Mouse (Mus musculus) liver, embryonic 15.5 days (tissue): Measurements from ENCODE around the gene Wsb1. TPM values are rescaled to one million over a fixed set of nuclear protein-coding genes. Genes with fewer than 3 reads are reported as not detected.
A peak's percentile ranks its signal among the peaks of the same experiment; 100 is the strongest.

Experiments used
- ATAC-seq: fragments of 200-750 bp; cut with Nextera tagmentation; 2 replicates; pipeline ENCODE4 v1.8.0; 2017; ENCODE audit warnings: moderate number of reproducible peaks, mild to moderate bottlenecking, moderate library complexity; ENCODE audit not compliant: insufficient read depth
- H3K27ac ChIP-seq: fragments of 300-500 bp; sonication (generic); replicated peaks from 2 replicates; pipeline ENCODE4 v1.5.1; 2015; ENCODE audit warnings: mild to moderate bottlenecking, inconsistent platforms
- H3K27me3 ChIP-seq: fragments of 300-500 bp; sonication (generic); 2 replicates; pipeline ENCODE4 v1.6.1; 2015; ENCODE audit warnings: mild to moderate bottlenecking, inconsistent platforms
- H3K36me3 ChIP-seq: fragments of 300-500 bp; sonication (generic); replicated peaks from 2 replicates; pipeline ENCODE4 v1.6.1; 2015; ENCODE audit warnings: moderate library complexity, mild to moderate bottlenecking, inconsistent platforms
- H3K4me1 ChIP-seq: fragments of 300-500 bp; sonication (generic); replicated peaks from 2 replicates; pipeline ENCODE4 v1.6.1; 2015; ENCODE audit warnings: inconsistent platforms
- H3K4me2 ChIP-seq: fragments of 300-500 bp; sonication (generic); 2 replicates; pipeline ENCODE4 v1.6.1; 2015; ENCODE audit warnings: moderate library complexity, mild to moderate bottlenecking, inconsistent platforms
- H3K4me3 ChIP-seq: fragments of 300-500 bp; sonication (generic); replicated peaks from 2 replicates; pipeline ENCODE4 v1.5.1; 2015; ENCODE audit warnings: mild to moderate bottlenecking, inconsistent platforms
- H3K9ac ChIP-seq: fragments of 300-500 bp; sonication (generic); 2 replicates; pipeline ENCODE4 v1.6.1; 2015; ENCODE audit warnings: moderate library complexity, mild to moderate bottlenecking, inconsistent platforms
- H3K9me3 ChIP-seq: fragments of 300-500 bp; sonication (generic); replicated peaks from 2 replicates; pipeline ENCODE4 v1.6.1; 2016; ENCODE audit warnings: inconsistent platforms
- WGBS: fragments of 180-500 bp; shearing (Covaris S2); methylation state at CpG from one replicate; pipeline ENCODE4 v1.1.7; 2015; ENCODE audit warnings: mixed read lengths; ENCODE audit not compliant: insufficient replicate concordance; 5-methylcytosine and 5-hydroxymethylcytosine counted together
- polyA plus RNA-seq: library from polyadenylated mRNA; unstranded; fragments of >200 nt; fragmentation: Nextera tagmentation; extraction: Ambion mirVana; gene quantifications from 2 replicates; pipeline ENCODE4 v1.2.1, GENCODE M21; 2015

The Wsb1 gene
- polyA plus RNA-seq, 1 experiment from 2014 or later: 32.2 TPM

DNA sequence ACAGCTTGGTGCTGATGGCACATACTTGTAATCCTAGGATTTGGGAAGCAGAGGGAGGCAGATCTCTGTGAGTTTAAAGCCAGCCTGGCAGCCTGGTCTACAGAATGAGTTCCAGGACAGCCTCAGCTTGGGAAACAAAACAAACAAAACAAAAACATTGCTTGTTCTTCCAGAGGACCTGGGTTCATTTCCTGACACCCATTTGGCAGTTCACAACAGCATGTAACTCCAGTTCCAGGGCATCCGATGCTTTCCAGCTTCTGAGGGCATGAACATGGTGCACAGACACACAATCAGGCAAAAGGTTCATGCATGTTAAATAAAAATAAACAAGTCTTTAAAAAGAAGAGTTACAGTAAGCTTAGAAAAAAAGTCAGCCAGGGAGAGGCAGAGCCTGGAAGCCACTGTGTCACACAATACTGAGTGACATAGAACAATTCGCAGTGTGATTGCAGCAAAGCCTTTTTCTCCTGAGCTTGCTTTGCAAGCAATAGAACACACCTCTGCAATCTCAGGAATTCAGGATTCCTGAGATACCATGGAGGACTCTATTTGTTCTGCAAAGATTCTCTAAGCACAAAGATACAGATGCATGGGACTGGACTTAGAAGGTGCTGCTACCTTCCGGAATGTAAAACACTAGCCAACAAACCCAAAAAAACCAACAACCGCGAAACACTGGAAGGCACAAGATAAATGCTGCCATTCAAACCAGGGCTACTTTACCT, 34.6 kb upstream of the Wsb1 start:
- no peaks in the 10 kb centered on the region for H3K9me3 ChIP-seq
- peaks cover 26% of the 10 kb centered on the region for H3K4me1 ChIP-seq
- H3K4me3 ChIP-seq: no peak overlapping the region
- H3K9ac ChIP-seq: no peak overlapping the region
- ATAC-seq: no peak
- H3K27ac ChIP-seq: no peak overlapping the region
- H3K4me2 ChIP-seq: no peak overlapping the region
- no peaks in the 10 kb centered on the region for H3K27me3 ChIP-seq
- no peaks in the 10 kb centered on the region for H3K36me3 ChIP-seq
- 73% methylated on average over 5 of the region's 5 CpGs for WGBS

GRCm38 (mm10) chr11:79288278-79288843, 33.9 kb upstream of the Wsb1 start:
- Histone ChIP-seq H3K4me3 (no peak overlapping the region), H3K36me3 (no peaks in the 10 kb centered on the region), H3K4me2 (no peak overlapping the region), H3K27ac (peak overlapping the region; percentile 45), H3K9me3 (no peaks in the 10 kb centered on the region), H3K9ac (no peak overlapping the region), H3K27me3 (no peaks in the 10 kb centered on the region), H3K4me1 (peaks cover 26% of the 10 kb centered on the region)
- WGBS: 61% methylated on average over 7 of the region's 7 CpGs
- ATAC-seq: no peak

DNA sequence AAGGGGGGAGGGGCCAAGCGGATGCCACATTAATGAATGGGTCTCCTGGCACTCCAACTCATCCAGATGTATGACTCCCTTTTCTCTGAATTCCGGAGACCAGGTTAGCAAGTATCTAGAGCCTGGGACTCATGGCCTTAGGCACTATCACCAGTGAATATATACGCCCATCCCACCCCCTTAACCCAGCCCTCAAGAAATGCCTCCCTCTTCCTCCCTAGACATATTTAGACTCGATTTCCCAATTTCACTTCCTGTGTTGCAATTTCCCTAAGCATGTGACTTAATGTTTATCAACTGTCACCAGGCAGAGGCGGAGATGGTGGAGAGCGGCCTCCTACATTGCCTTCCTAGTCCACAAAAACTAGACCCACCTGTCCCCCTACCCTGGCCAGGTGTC, 33.0 kb upstream of the Wsb1 start:
- ATAC-seq: peak; percentile 50
- H3K4me2 ChIP-seq: peak overlapping the region; percentile 39
- WGBS: 19% methylated on average over 6 of the region's 6 CpGs
- no peaks in the 10 kb centered on the region for H3K36me3 ChIP-seq
- H3K27ac ChIP-seq: peak overlapping the region; percentile 68
- H3K9me3 ChIP-seq: no peaks in the 10 kb centered on the region
- H3K4me1 ChIP-seq: peaks cover 26% of the 10 kb centered on the region
- no peak overlapping the region for H3K4me3 ChIP-seq
- H3K9ac ChIP-seq: no peak overlapping the region
- no peaks in the 10 kb centered on the region for H3K27me3 ChIP-seq

DNA sequence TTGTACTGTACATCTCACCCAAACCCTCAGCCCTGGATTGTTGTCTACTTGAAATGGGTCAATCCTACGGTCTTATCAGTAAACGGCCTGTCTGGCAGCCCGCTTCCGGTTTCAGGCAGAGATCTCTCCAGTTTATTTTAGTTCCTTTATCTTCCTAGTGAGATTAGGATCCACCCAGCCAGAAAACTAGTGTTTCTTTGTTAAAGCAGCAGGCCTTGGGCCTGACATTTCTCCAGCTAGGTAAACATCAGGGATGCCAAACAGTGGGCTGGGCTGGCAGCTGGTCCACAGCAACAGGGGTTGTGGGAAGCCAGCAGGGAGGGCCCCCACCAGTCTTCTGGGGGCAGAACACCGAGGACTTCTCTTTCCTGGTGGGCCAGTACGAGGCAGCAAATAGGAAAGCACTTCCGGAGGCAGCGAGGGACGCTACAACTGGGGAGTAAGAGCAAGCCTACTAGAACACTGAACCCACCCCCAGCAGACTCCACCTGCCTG, 31.9 kb upstream of the Wsb1 start:
- Histone ChIP-seq H3K9me3 (no peaks in the 10 kb centered on the region), H3K27me3 (no peaks in the 10 kb centered on the region), H3K36me3 (no peaks in the 10 kb centered on the region), H3K27ac (peak overlapping the region; percentile 68), H3K9ac (no peak overlapping the region), H3K4me2 (peak overlapping the region; percentile 34; the same call in 1 of the 2 replicates), H3K4me3 (no peak overlapping the region), H3K4me1 (peaks cover 31% of the 10 kb centered on the region)
- ATAC-seq: 0 out of 2 replicates have a peak, but pooled peaks have one; percentile 28
- WGBS: 6% methylated on average over 9 of the region's 9 CpGs

- no peak overlapping the region for H3K9ac ChIP-seq
- ATAC-seq: no peak
- H3K4me2 ChIP-seq: no peak overlapping the region
- peaks cover 36% of the 10 kb centered on the region for H3K4me1 ChIP-seq
- no peaks in the 10 kb centered on the region for H3K27me3 ChIP-seq
- no peaks in the 10 kb centered on the region for H3K9me3 ChIP-seq
- H3K27ac ChIP-seq: no peak overlapping the region
- WGBS: 74% methylated on average over 4 of the region's 4 CpGs
- H3K36me3 ChIP-seq: no peaks in the 10 kb centered on the region
- no peak overlapping the region for H3K4me3 ChIP-seq
These were observed 29.0 kb upstream of the Wsb1 start for GRCm38 (mm10) chr11:79283350-79284030.

DNA sequence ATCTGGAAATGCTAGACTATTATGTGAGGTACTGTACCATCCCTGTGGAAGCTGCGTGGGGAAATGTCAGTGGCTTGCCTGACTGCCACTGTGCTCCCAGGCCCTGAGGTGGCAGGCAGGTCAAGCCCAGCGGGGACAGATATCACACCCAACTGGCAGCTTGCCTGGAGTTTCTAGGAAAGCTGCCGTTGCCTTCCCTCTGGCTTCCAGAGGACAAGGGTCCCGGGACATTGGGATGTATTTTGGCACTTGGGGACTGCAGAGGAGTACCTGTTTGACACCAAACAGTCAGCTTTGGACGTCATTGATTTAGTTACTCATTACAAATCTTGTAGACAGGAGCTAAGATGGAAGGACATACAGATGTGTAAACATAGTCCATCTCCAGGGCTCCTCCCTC, 26.9 kb upstream of the Wsb1 start:
- H3K27me3 ChIP-seq: no peaks in the 10 kb centered on the region
- no peak overlapping the region for H3K9ac ChIP-seq
- H3K4me2 ChIP-seq: no peak overlapping the region
- peak; percentile 62 for ATAC-seq
- WGBS: 37% methylated on average over 5 of the region's 5 CpGs
- no peaks in the 10 kb centered on the region for H3K9me3 ChIP-seq
- no peak overlapping the region for H3K27ac ChIP-seq
- no peak overlapping the region for H3K4me3 ChIP-seq
- H3K4me1 ChIP-seq: peaks cover 27% of the 10 kb centered on the region
- H3K36me3 ChIP-seq: no peaks in the 10 kb centered on the region

GRCm38 (mm10) chr11:79279732-79280405, 25.4 kb upstream of the Wsb1 start:
- no peaks in the 10 kb centered on the region for H3K36me3 ChIP-seq
- no peak overlapping the region for H3K4me3 ChIP-seq
- no peaks in the 10 kb centered on the region for H3K27me3 ChIP-seq
- H3K4me2 ChIP-seq: no peak overlapping the region
- ATAC-seq: no peak
- 38% methylated on average over 2 of the region's 2 CpGs for WGBS
- no peak overlapping the region for H3K9ac ChIP-seq
- H3K27ac ChIP-seq: no peak overlapping the region
- no peaks in the 10 kb centered on the region for H3K9me3 ChIP-seq
- peaks cover 20% of the 10 kb centered on the region; the same call in 1 of the 2 replicates for H3K4me1 ChIP-seq

- Histone ChIP-seq H3K9ac (no peak overlapping the region), H3K4me1 (0 out of 2 replicates have a peak, but pooled peaks cover 9% of the 10 kb centered on the region), H3K36me3 (no peaks in the 10 kb centered on the region), H3K9me3 (no peaks in the 10 kb centered on the region), H3K4me3 (no peak overlapping the region), H3K4me2 (no peak overlapping the region), H3K27ac (no peak overlapping the region), H3K27me3 (no peaks in the 10 kb centered on the region)
- ATAC-seq: no peak
- 50% methylated on average over 4 of the region's 4 CpGs for WGBS
These were observed 19.3 kb upstream of the Wsb1 start for GRCm38 (mm10) chr11:79273757-79274156.

DNA sequence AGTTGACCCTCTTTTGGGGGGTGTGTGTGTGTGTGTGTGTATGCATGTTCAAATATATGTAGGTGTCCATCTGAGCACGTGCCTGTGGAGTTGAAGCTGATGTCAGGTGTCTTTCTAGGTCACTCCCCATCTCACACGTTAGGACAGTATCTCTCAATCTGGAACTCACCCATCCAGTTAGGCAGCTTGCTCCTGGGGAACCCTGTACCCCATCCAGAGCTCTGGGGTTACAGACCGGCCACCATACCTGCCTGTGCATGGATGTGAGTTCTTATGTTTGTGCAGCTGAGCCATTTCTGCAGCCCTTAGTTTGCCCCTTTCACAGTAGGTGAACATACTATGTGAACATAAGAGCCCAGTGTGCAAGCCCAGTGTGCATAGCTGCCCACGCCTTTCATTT, 18.6 kb upstream of the Wsb1 start:
- H3K9ac ChIP-seq: no peak overlapping the region
- H3K27ac ChIP-seq: no peak overlapping the region
- WGBS: 51% methylated on average over 4 of the region's 4 CpGs
- 0 out of 2 replicates have a peak, but pooled peaks cover 5% of the 10 kb centered on the region for H3K4me1 ChIP-seq
- no peaks in the 10 kb centered on the region for H3K27me3 ChIP-seq
- no peaks in the 10 kb centered on the region for H3K36me3 ChIP-seq
- no peak overlapping the region for H3K4me2 ChIP-seq
- no peak for ATAC-seq
- H3K9me3 ChIP-seq: no peaks in the 10 kb centered on the region
- H3K4me3 ChIP-seq: no peak overlapping the region

GRCm38 (mm10) chr11:79267171-79267570, 12.7 kb upstream of the Wsb1 start:
- Histone ChIP-seq H3K9ac (no peak overlapping the region), H3K27me3 (no peaks in the 10 kb centered on the region; the same call in 1 of the 2 replicates), H3K27ac (no peak overlapping the region), H3K9me3 (no peaks in the 10 kb centered on the region), H3K36me3 (no peaks in the 10 kb centered on the region), H3K4me3 (no peak overlapping the region), H3K4me2 (no peak overlapping the region), H3K4me1 (no peaks in the 10 kb centered on the region)
- ATAC-seq: no peak
- WGBS: 12% methylated on average over 1 of the region's 1 CpGs

DNA sequence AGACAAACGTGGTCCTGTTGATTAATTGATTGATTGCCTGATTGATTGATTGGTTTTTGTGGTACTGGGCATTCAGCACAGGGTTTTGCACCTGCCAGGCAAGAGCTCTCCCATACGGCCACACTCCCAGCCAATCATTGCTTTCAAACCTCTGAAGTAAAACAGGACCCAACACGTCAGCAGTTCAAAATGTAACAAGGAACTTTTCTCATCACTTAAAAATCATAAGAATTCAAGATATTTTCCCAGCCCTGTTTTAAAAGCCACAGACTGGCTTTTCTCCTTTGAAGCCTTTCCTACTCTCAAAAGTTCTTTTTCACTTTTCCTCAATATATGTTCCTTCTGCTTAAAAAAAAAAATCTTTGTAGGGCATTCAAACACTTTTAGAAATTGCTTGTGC, 9.9 kb upstream of the Wsb1 start:
- H3K9ac ChIP-seq: no peak overlapping the region
- H3K4me1 ChIP-seq: no peaks in the 10 kb centered on the region
- H3K4me3 ChIP-seq: no peak overlapping the region
- no peaks in the 10 kb centered on the region for H3K9me3 ChIP-seq
- no peaks in the 10 kb centered on the region; the same call in 1 of the 2 replicates for H3K27me3 ChIP-seq
- no peak for ATAC-seq
- no peak overlapping the region for H3K27ac ChIP-seq
- 40% methylated on average over 3 of the region's 3 CpGs for WGBS
- no peak overlapping the region for H3K4me2 ChIP-seq
- no peaks in the 10 kb centered on the region for H3K36me3 ChIP-seq
